Mouse (Mus musculus): ENCODE measurements around the gene Prkar1b. TPM values are rescaled to one million over a fixed set of nuclear protein-coding genes. Genes with fewer than 3 reads are reported as not detected.

The Prkar1b gene
- polyA plus RNA-seq, 1 experiment: 1.4 TPM

DNA sequence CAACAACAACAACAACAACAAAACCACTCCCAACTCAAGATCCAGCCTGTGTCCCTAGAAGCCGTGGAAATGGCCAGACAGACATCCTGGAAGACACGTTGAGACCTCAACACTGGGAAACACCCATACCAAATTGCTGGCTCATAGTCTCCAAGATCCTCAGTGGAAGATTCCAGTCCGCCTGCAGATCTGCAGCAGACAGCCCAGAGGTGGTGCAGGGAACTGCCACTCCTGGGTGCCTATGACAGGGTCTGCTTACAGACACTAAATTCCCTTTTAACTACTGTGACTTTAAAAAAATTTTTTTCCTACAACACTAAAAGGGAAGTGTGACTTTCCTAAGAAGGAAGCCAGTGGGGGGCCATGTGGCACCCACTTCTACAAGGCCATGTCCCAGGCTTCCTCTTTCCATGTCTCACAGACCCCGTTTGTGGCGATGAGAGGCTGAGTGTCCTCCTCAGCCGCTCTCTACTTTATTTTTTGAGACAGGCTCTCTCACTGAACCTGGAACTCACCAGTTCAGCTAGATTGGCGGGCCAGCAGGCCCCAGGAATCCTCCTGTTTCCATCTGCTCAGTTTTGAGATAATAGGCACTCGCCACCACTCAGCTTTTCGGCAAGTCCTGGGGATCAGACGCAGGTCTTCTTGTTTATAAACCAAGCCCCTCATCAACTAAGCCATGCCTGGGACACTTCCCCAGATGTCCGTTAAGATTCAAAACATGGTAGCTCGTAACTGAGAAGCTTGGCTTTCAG, 125.3 kb downstream of the Prkar1b start:
- TF ChIP-seq GATA1 (IDR thresholded peaks at IDR 0.05; ENCODE audit: borderline replicate concordance, low read length): no peak
- no peak for TF ChIP-seq FLI1 (IDR thresholded peaks at IDR 0.05; ENCODE audit: low read length)
- Histone ChIP-seq H3K4me1 (peaks cover 13% of the 10 kb centered on the region; the same call in 1 of the 2 replicates), H3K36me3 (replicated peaks; ENCODE audit: low read length) (no peaks in the 10 kb centered on the region), H3K27me3 (replicated peaks) (peaks cover 75% of the 10 kb centered on the region), H3K4me3 (replicated peaks) (no peak overlapping the region), H3K9me3 (no peaks in the 10 kb centered on the region)

DNA sequence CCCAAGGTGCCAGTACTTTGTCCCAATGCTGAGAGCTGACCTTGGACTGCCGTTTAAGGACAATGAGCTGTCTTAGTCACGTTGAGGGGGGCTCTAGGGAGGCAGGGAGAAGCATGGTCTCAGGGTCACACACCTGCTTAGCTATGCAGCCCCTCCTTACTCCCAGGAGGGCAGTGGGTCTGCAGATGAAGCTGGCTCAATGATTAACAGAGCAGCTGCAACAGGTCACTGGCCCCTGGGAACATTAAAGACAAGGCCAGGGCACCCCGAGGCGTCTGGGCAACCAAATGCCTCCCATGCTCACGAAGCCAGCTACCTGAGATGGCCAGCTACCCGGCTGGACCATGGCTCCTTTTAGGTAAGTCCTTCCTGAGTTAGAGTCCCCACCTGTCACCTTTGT, 129.2 kb downstream of the Prkar1b start:
- Histone ChIP-seq H3K27me3 (replicated peaks) (peaks cover 74% of the 10 kb centered on the region), H3K4me1 (peaks cover 16% of the 10 kb centered on the region; the same call in 1 of the 2 replicates), H3K36me3 (replicated peaks; ENCODE audit: low read length) (no peaks in the 10 kb centered on the region), H3K9me3 (no peaks in the 10 kb centered on the region), H3K4me3 (replicated peaks) (no peak overlapping the region)
- TF ChIP-seq FLI1 (IDR thresholded peaks at IDR 0.05; ENCODE audit: low read length) (no peak), GATA1 (IDR thresholded peaks at IDR 0.05; ENCODE audit: borderline replicate concordance, low read length) (no peak)

DNA sequence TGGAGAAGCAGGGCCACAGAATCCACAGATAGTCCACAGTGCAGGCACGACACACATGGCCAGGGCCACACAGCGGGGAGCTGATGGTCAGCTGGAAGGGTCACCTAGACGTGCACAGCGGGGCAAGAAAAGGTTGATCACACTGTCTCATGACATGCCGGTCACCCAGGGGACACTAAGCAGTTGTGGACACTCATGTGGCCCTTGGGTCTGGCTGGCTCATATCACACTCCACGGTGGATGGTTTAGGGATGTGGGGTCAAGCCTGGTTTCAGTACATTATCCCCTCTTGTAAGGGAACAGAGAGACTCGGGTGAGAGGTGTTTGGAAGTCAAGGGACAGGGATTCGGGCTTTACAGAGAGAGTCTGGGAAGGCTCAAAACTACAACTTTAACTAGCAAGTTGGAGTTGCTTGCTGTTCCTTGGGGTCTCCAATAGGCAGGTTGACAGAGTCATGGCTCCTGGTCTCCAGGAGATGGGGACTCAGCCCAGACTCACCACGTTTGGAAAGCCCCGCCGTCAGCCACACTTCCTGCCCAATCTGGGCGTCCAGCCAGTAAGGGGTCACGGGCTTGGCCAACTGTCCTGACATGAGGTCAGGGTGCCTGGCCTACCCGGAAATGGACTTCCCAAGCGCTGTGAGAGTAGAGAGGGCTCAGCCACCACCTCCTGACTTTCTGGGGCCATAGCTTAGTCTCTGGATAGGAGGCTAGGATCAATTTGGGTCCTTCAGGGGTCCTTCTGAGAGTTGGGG, 132.3 kb downstream of the Prkar1b start:
- Histone ChIP-seq H3K9me3 (no peaks in the 10 kb centered on the region), H3K4me3 (replicated peaks) (no peak overlapping the region), H3K36me3 (replicated peaks; ENCODE audit: low read length) (no peaks in the 10 kb centered on the region), H3K4me1 (peaks cover 24% of the 10 kb centered on the region), H3K27me3 (replicated peaks) (peaks cover 80% of the 10 kb centered on the region)
- TF ChIP-seq FLI1 (IDR thresholded peaks at IDR 0.05; ENCODE audit: low read length): no peak
- TF ChIP-seq GATA1 (IDR thresholded peaks at IDR 0.05; ENCODE audit: borderline replicate concordance, low read length): no peak

GRCm38 (mm10) chr5:139015097-139015496, 134.7 kb downstream of the Prkar1b start:
- Histone ChIP-seq H3K4me1 (peaks cover 21% of the 10 kb centered on the region), H3K36me3 (replicated peaks; ENCODE audit: low read length) (no peaks in the 10 kb centered on the region)
- TF ChIP-seq GATA1 (IDR thresholded peaks at IDR 0.05; ENCODE audit: borderline replicate concordance, low read length): no peak
- no peak for TF ChIP-seq FLI1 (IDR thresholded peaks at IDR 0.05; ENCODE audit: low read length)

DNA sequence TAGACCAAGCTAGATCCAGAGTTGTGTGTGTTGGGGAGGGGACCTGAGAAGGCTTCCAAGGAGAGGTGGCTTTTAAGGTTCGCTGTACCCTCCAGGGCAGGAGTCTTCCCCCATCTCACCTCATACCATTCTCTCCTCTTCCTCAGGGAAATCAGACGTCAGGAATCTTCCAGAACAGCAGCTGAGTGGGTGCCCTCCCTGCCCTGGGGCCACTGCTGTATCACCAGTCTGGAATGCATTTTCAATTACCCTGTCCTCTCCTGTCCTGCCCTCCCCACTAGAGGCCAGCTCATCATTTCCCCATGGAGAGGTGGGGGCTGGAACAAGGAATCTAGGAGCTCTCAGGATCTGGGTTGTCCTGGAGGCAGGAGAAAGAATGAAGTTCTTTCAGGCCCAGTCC, 139.2 kb downstream of the Prkar1b start:
- H3K36me3 ChIP-seq (replicated peaks; ENCODE audit: low read length): no peaks in the 10 kb centered on the region
- no peak for TF ChIP-seq FLI1 (IDR thresholded peaks at IDR 0.05; ENCODE audit: low read length)
- no peak for TF ChIP-seq GATA1 (IDR thresholded peaks at IDR 0.05; ENCODE audit: borderline replicate concordance, low read length)
- peaks cover 74% of the 10 kb centered on the region for H3K27me3 ChIP-seq (replicated peaks)
- H3K4me3 ChIP-seq (replicated peaks): no peak overlapping the region
- H3K9me3 ChIP-seq: no peaks in the 10 kb centered on the region
- peaks cover 35% of the 10 kb centered on the region for H3K4me1 ChIP-seq

More at GRCm38 (mm10) chr5:139015097-139015496, 134.7 kb downstream of the Prkar1b start:
- Histone ChIP-seq H3K4me3 (replicated peaks) (peak overlapping the region; percentile 5), H3K9me3 (no peaks in the 10 kb centered on the region), H3K27me3 (replicated peaks) (peaks cover 79% of the 10 kb centered on the region)

- no peak for TF ChIP-seq FLI1 (IDR thresholded peaks at IDR 0.05; ENCODE audit: low read length)
- TF ChIP-seq GATA1 (IDR thresholded peaks at IDR 0.05; ENCODE audit: borderline replicate concordance, low read length): no peak
- H3K36me3 ChIP-seq (replicated peaks; ENCODE audit: low read length): no peaks in the 10 kb centered on the region
- no peaks in the 10 kb centered on the region for H3K9me3 ChIP-seq
- peaks cover 65% of the 10 kb centered on the region for H3K27me3 ChIP-seq (replicated peaks)
- H3K4me3 ChIP-seq (replicated peaks): no peak overlapping the region
- H3K4me1 ChIP-seq: peaks cover 30% of the 10 kb centered on the region
Observed at GRCm38 (mm10) chr5:139007141-139007775, 142.5 kb downstream of the Prkar1b start.

GRCm38 (mm10) chr5:139004588-139004987, 145.2 kb downstream of the Prkar1b start:
- Histone ChIP-seq H3K4me3 (replicated peaks) (no peak overlapping the region), H3K27me3 (replicated peaks) (peaks cover 68% of the 10 kb centered on the region), H3K9me3 (peaks cover 20% of the 10 kb centered on the region), H3K4me1 (peaks cover 36% of the 10 kb centered on the region), H3K36me3 (replicated peaks; ENCODE audit: low read length) (no peaks in the 10 kb centered on the region)
- no peak for TF ChIP-seq FLI1 (IDR thresholded peaks at IDR 0.05; ENCODE audit: low read length)
- no peak for TF ChIP-seq GATA1 (IDR thresholded peaks at IDR 0.05; ENCODE audit: borderline replicate concordance, low read length)

DNA sequence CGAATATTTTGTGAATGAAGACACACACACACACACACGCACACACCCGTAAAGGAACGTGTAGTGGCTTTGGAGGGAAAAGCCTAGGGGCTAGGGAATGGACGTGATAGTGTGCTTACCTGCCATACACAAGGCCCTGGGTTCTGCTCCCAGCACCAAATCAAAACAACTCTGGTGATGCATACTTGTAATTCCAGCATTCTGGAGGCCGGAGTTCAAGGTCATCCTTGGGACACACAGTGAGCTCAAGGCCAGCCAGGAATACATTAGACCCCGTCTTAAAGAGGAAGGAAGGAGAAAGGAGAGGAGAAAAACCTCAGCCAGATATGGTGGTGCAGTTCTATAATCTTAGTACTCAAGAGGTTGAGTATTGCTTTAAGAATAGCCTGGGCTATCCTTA, 150.1 kb downstream of the Prkar1b start:
- H3K27me3 ChIP-seq (replicated peaks): peaks cover 85% of the 10 kb centered on the region
- TF ChIP-seq FLI1 (IDR thresholded peaks at IDR 0.05; ENCODE audit: low read length) (no peak), GATA1 (IDR thresholded peaks at IDR 0.05; ENCODE audit: borderline replicate concordance, low read length) (no peak)
- H3K4me3 ChIP-seq (replicated peaks): no peak overlapping the region

GRCm38 (mm10) chr5:138997936-138998580, 151.7 kb downstream of the Prkar1b start:
- H3K4me3 ChIP-seq (replicated peaks): peak overlapping the region; percentile 87

More for the DNA sequence above, 150.1 kb downstream of the Prkar1b start:
- H3K4me1 ChIP-seq: peaks cover 52% of the 10 kb centered on the region
- H3K9me3 ChIP-seq: peaks cover 24% of the 10 kb centered on the region
- H3K36me3 ChIP-seq (replicated peaks; ENCODE audit: low read length): no peaks in the 10 kb centered on the region

More at GRCm38 (mm10) chr5:138997936-138998580, 151.7 kb downstream of the Prkar1b start:
- H3K27me3 ChIP-seq (replicated peaks): peaks cover 93% of the 10 kb centered on the region
- TF ChIP-seq FLI1 (IDR thresholded peaks at IDR 0.05; ENCODE audit: low read length) (no peak), GATA1 (IDR thresholded peaks at IDR 0.05; ENCODE audit: borderline replicate concordance, low read length) (no peak)
- peaks cover 65% of the 10 kb centered on the region for H3K4me1 ChIP-seq
- peaks cover 24% of the 10 kb centered on the region for H3K9me3 ChIP-seq
- H3K36me3 ChIP-seq (replicated peaks; ENCODE audit: low read length): no peaks in the 10 kb centered on the region
